Mouse (Mus musculus): ENCODE data around the gene Rhoh.
A peak's percentile ranks its signal among the peaks of the same experiment; 100 is the strongest.

The Rhoh gene

GRCm38 (mm10) chr5:65861154-65861944, at the start of gene Rhoh:
Gene Rhoh, plus strand, starts transcription at chr5:65861213.
- no peak for DNase-seq (ENCODE audit: low spot score in 2 of 2)

- peak; percentile 54 to 55 for DNase-seq (ENCODE audit: low spot score in 2 of 2)
Observed at GRCm38 (mm10) chr5:65823601-65824133, 37.3 kb upstream of the Rhoh start.

- no peak for DNase-seq (ENCODE audit: low spot score in 2 of 2)
Observed at GRCm38 (mm10) chr5:65826476-65826875, 34.5 kb upstream of the Rhoh start.

- DNase-seq (ENCODE audit: low spot score in 2 of 2) = no peak
Observed at GRCm38 (mm10) chr5:65827102-65827501, 33.9 kb upstream of the Rhoh start.

GRCm38 (mm10) chr5:65828261-65828660, 32.8 kb upstream of the Rhoh start:
- no peak for DNase-seq (ENCODE audit: low spot score in 2 of 2)

- no peak for DNase-seq (ENCODE audit: low spot score in 2 of 2)
Observed at GRCm38 (mm10) chr5:65829059-65829458, 32.0 kb upstream of the Rhoh start.

- no peak for DNase-seq (ENCODE audit: low spot score in 2 of 2)
Observed at GRCm38 (mm10) chr5:65831917-65832618, 28.9 kb upstream of the Rhoh start.

- DNase-seq (ENCODE audit: low spot score in 2 of 2) = no peak
Observed at GRCm38 (mm10) chr5:65833092-65833491, 27.9 kb upstream of the Rhoh start.

- no peak for DNase-seq (ENCODE audit: low spot score in 2 of 2)
Observed at GRCm38 (mm10) chr5:65833766-65834498, 27.1 kb upstream of the Rhoh start.

- no peak for DNase-seq (ENCODE audit: low spot score in 2 of 2)
Observed at GRCm38 (mm10) chr5:65838053-65838452, 23.0 kb upstream of the Rhoh start.

GRCm38 (mm10) chr5:65842947-65843346, 18.1 kb upstream of the Rhoh start:
- no peak for DNase-seq (ENCODE audit: low spot score in 2 of 2)

GRCm38 (mm10) chr5:65846534-65846933, 14.5 kb upstream of the Rhoh start:
- DNase-seq (ENCODE audit: low spot score in 2 of 2) = no peak

GRCm38 (mm10) chr5:65846958-65847357, 14.1 kb upstream of the Rhoh start:
- DNase-seq (ENCODE audit: low spot score in 2 of 2) = no peak

- DNase-seq (ENCODE audit: low spot score in 2 of 2) = no peak
Observed at GRCm38 (mm10) chr5:65847656-65848055, 13.4 kb upstream of the Rhoh start.

- DNase-seq (ENCODE audit: low spot score in 2 of 2) = peak; percentile 72 to 76
Observed at GRCm38 (mm10) chr5:65850765-65851164, 10.2 kb upstream of the Rhoh start.

GRCm38 (mm10) chr5:65854786-65855191, 6.2 kb upstream of the Rhoh start:
- DNase-seq (ENCODE audit: low spot score in 2 of 2) = peak; percentile 56 to 65

GRCm38 (mm10) chr5:65855571-65855970, 5.4 kb upstream of the Rhoh start:
- DNase-seq (ENCODE audit: low spot score in 2 of 2) = no peak

GRCm38 (mm10) chr5:65856591-65857411, 4.2 kb upstream of the Rhoh start:
- DNase-seq (ENCODE audit: low spot score in 2 of 2) = peak; percentile 44 to 45

GRCm38 (mm10) chr5:65857935-65858334, 3.1 kb upstream of the Rhoh start:
- peak; percentile 62 to 65 for DNase-seq (ENCODE audit: low spot score in 2 of 2)

- DNase-seq (ENCODE audit: low spot score in 2 of 2) = no peak
Observed at GRCm38 (mm10) chr5:65858355-65858754, 2.7 kb upstream of the Rhoh start.

- DNase-seq (ENCODE audit: low spot score in 2 of 2) = no peak
Observed at GRCm38 (mm10) chr5:65858898-65859297, 2.1 kb upstream of the Rhoh start.

All from spleen, postnatal 36 days (tissue).